Mouse (Mus musculus): Measurements from ENCODE around the gene Spata13. TPM values are rescaled to one million over a fixed set of nuclear protein-coding genes. Genes with fewer than 3 reads are reported as not detected.

Gene Spata13
- polyA plus RNA-seq, 1 experiment: 4.2 TPM

GRCm38 (mm10) chr14:60689768-60690167, 56.0 kb downstream of the Spata13 start:
- H3K27ac ChIP-seq (ENCODE audit: control insufficient read depth, insufficient read depth, low read depth, low read length): no peak overlapping the region
- no peaks in the 10 kb centered on the region for H3K27me3 ChIP-seq (ENCODE audit: control insufficient read depth, insufficient read depth, low read length)
- no peak overlapping the region for H3K4me3 ChIP-seq (ENCODE audit: control insufficient read depth, low read depth, low read length)
- no peaks in the 10 kb centered on the region for H3K36me3 ChIP-seq (ENCODE audit: control insufficient read depth, insufficient read depth, low read length)
- no peak for TF ChIP-seq CTCF (IDR thresholded peaks at IDR 0.05; ENCODE audit: control insufficient read depth, insufficient read depth, insufficient replicate concordance, low read depth, low read length)
- no peak for TF ChIP-seq POLR2A (IDR thresholded peaks at IDR 0.05; ENCODE audit: control insufficient read depth, low read depth, low read length)
- H3K4me1 ChIP-seq (ENCODE audit: control insufficient read depth, insufficient read depth, low read length): peaks cover 6% of the 10 kb centered on the region

DNA sequence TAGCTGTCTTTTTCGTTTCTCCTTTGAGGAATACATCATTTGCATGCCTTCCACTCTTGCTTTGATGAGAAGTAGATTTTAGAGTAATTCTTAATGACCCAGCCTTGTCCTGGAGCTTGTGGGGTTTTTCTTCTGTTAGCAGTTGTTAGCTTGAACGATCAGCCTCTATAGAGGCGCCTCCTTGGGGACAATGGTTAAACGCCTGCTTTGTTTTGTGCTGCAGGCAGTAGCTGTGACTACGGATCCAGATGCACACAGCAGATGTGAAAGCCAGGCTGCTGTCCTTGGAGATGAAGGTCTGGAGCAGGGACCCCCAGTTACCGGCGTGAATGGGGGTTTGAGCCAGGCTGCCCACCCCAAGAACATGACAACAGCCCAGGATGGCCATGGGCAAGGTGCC, 56.8 kb downstream of the Spata13 start:
- Histone ChIP-seq H3K27me3 (ENCODE audit: control insufficient read depth, insufficient read depth, low read length) (no peaks in the 10 kb centered on the region), H3K36me3 (ENCODE audit: control insufficient read depth, insufficient read depth, low read length) (no peaks in the 10 kb centered on the region), H3K27ac (ENCODE audit: control insufficient read depth, insufficient read depth, low read depth, low read length) (no peak overlapping the region), H3K4me3 (ENCODE audit: control insufficient read depth, low read depth, low read length) (no peak overlapping the region), H3K4me1 (ENCODE audit: control insufficient read depth, insufficient read depth, low read length) (peaks cover 6% of the 10 kb centered on the region)
- TF ChIP-seq POLR2A (IDR thresholded peaks at IDR 0.05; ENCODE audit: control insufficient read depth, low read depth, low read length): no peak
- TF ChIP-seq CTCF (IDR thresholded peaks at IDR 0.05; ENCODE audit: control insufficient read depth, insufficient read depth, insufficient replicate concordance, low read depth, low read length): no peak

GRCm38 (mm10) chr14:60693122-60693536, 59.3 kb downstream of the Spata13 start:
- no peaks in the 10 kb centered on the region for H3K27me3 ChIP-seq (ENCODE audit: control insufficient read depth, insufficient read depth, low read length)
- H3K27ac ChIP-seq (ENCODE audit: control insufficient read depth, insufficient read depth, low read depth, low read length): no peak overlapping the region
- no peaks in the 10 kb centered on the region for H3K36me3 ChIP-seq (ENCODE audit: control insufficient read depth, insufficient read depth, low read length)
- H3K4me1 ChIP-seq (ENCODE audit: control insufficient read depth, insufficient read depth, low read length): no peaks in the 10 kb centered on the region
- no peak for TF ChIP-seq POLR2A (IDR thresholded peaks at IDR 0.05; ENCODE audit: control insufficient read depth, low read depth, low read length)
- no peak overlapping the region for H3K4me3 ChIP-seq (ENCODE audit: control insufficient read depth, low read depth, low read length)

- H3K36me3 ChIP-seq (ENCODE audit: control insufficient read depth, insufficient read depth, low read length): no peaks in the 10 kb centered on the region
- H3K4me3 ChIP-seq (ENCODE audit: control insufficient read depth, low read depth, low read length): no peak overlapping the region
- no peak for TF ChIP-seq POLR2A (IDR thresholded peaks at IDR 0.05; ENCODE audit: control insufficient read depth, low read depth, low read length)
- TF ChIP-seq CTCF (IDR thresholded peaks at IDR 0.05; ENCODE audit: control insufficient read depth, insufficient read depth, insufficient replicate concordance, low read depth, low read length): no peak
- H3K27ac ChIP-seq (ENCODE audit: control insufficient read depth, insufficient read depth, low read depth, low read length): no peak overlapping the region
- no peaks in the 10 kb centered on the region for H3K4me1 ChIP-seq (ENCODE audit: control insufficient read depth, insufficient read depth, low read length)
- H3K27me3 ChIP-seq (ENCODE audit: control insufficient read depth, insufficient read depth, low read length): no peaks in the 10 kb centered on the region
Observed at GRCm38 (mm10) chr14:60693666-60694065, 59.9 kb downstream of the Spata13 start.

DNA sequence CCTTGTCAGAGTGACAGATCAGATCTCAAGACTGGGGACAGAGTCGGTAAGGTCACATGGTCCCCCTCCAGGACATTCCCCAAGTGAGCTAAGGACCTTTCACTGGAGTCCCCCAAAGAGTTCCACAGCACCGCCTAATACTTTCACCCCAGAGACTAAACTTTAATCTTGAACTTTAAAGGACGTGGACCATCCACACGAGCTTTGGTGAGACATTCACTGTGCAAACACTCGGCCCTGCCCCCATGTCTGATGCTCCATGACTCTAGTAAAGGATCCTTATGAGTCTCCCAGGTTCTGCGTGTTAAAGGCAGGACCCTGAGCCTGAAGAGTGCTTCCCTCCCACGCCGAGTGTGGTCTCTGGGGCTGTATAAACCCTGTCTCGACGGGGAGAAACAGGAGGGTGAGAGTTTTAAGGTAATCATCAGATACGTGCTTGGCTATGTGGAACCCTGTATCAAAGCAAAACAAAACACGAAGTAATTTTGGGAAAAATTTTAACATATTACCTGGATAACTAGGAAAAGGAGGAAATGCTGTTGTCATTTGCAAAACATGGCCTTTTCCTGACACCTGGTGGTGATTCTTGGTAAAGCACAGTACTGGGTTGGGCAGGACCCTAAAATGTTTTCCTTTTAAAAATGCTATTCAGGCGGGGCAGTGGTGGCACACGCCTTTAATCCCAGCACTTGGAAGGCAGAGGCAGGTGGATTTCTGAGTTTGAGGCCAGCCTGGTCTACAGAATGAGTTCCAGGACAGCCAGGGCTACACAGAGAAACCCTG, 60.6 kb downstream of the Spata13 start:
- Histone ChIP-seq H3K27me3 (ENCODE audit: control insufficient read depth, insufficient read depth, low read length) (no peaks in the 10 kb centered on the region), H3K4me1 (ENCODE audit: control insufficient read depth, insufficient read depth, low read length) (no peaks in the 10 kb centered on the region), H3K27ac (ENCODE audit: control insufficient read depth, insufficient read depth, low read depth, low read length) (no peak overlapping the region), H3K36me3 (ENCODE audit: control insufficient read depth, insufficient read depth, low read length) (no peaks in the 10 kb centered on the region), H3K4me3 (ENCODE audit: control insufficient read depth, low read depth, low read length) (no peak overlapping the region)
- no peak for TF ChIP-seq POLR2A (IDR thresholded peaks at IDR 0.05; ENCODE audit: control insufficient read depth, low read depth, low read length)
- TF ChIP-seq CTCF (IDR thresholded peaks at IDR 0.05; ENCODE audit: control insufficient read depth, insufficient read depth, insufficient replicate concordance, low read depth, low read length): peak; percentile 26; the same call in 1 of the 2 replicates

DNA sequence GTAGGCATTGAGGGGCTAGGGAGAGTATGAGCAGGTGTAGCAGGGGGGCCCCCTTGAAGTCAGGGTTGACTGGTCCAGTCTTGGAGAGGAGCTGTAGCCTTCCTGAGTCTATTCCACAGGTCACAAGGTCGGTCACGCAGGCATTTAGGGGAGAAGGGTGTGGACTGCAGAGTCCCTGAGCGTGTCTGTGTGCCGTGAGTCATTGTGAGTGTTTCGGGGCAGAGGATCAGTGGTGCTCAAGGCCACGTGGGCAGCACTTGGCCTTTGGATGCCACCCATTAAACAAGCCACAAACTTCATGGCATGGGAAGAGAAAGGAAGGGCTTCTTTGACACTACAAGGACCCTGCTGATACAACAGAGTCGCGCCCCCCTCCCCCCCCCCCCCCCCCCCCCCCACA, 63.5 kb downstream of the Spata13 start:
- Histone ChIP-seq H3K4me3 (ENCODE audit: control insufficient read depth, low read depth, low read length) (no peak overlapping the region), H3K27ac (ENCODE audit: control insufficient read depth, insufficient read depth, low read depth, low read length) (no peak overlapping the region), H3K4me1 (ENCODE audit: control insufficient read depth, insufficient read depth, low read length) (no peaks in the 10 kb centered on the region), H3K27me3 (ENCODE audit: control insufficient read depth, insufficient read depth, low read length) (no peaks in the 10 kb centered on the region), H3K36me3 (ENCODE audit: control insufficient read depth, insufficient read depth, low read length) (no peaks in the 10 kb centered on the region)
- no peak for TF ChIP-seq POLR2A (IDR thresholded peaks at IDR 0.05; ENCODE audit: control insufficient read depth, low read depth, low read length)
- TF ChIP-seq CTCF (IDR thresholded peaks at IDR 0.05; ENCODE audit: control insufficient read depth, insufficient read depth, insufficient replicate concordance, low read depth, low read length): no peak

DNA sequence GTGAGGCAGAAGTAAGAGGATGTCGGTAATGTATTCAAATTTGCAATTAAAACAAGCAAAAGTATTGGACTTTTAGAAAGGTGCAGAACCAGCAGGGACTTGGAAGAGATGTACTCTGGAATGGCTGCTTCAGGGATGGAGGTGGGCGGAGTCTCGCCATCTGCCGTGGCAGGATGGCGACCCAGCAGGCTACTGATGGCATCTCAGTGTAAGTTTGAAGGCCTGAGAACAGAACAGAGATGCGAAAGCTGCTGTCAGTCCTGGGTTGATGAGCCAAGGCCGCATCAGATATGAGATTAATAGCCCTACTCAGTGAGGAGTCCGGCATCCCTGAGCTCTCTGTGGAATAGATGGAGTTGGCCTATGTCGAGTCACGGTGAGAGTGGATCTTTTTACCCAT, 65.2 kb downstream of the Spata13 start:
- Histone ChIP-seq H3K27me3 (ENCODE audit: control insufficient read depth, insufficient read depth, low read length) (no peaks in the 10 kb centered on the region), H3K27ac (ENCODE audit: control insufficient read depth, insufficient read depth, low read depth, low read length) (no peak overlapping the region), H3K4me1 (ENCODE audit: control insufficient read depth, insufficient read depth, low read length) (no peaks in the 10 kb centered on the region), H3K4me3 (ENCODE audit: control insufficient read depth, low read depth, low read length) (no peak overlapping the region), H3K36me3 (ENCODE audit: control insufficient read depth, insufficient read depth, low read length) (no peaks in the 10 kb centered on the region)
- TF ChIP-seq POLR2A (IDR thresholded peaks at IDR 0.05; ENCODE audit: control insufficient read depth, low read depth, low read length) (no peak), CTCF (IDR thresholded peaks at IDR 0.05; ENCODE audit: control insufficient read depth, insufficient read depth, insufficient replicate concordance, low read depth, low read length) (no peak)
